In the genomic region with DNA sequence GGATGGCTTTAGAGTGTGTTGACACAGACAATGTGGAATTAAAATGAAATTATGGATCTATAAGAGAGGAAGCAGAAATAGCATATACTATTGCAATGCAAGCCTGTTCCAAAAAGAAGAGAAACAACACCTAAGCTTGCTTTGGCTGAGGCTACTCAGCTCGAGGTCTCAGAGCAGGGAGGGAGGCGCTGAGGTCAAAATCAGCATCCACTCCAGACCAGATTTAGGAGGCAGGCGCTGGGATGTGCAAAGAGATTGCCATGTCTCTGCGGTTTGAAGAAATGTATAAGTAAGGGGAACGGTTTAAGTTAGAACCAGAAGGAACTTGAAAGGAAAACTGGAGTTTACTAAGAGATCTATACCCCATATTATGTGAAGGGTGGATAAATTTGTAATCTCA, we compare ENCODE assay signal across 17 mouse cellular contexts. TPM values are rescaled to one million over a fixed set of nuclear protein-coding genes. Genes with fewer than 3 reads are reported as not detected.
A peak's percentile ranks its signal among the peaks of the same experiment; 100 is the strongest.
DNase-seq lines count a peak whose midpoint lies in the region; ATAC-seq and TF ChIP-seq lines count a peak whose summit lies in the region.
"Had no signal": no experiment of that assay in that cellular context is flagged by ENCODE, and none has a peak within 500 bp of the region (broad histone marks: within the 10 kb centered on the region; RNA-seq: fewer than 3 reads in every experiment).

No protein-coding gene starts in this region.

- TF ChIP-seq EP300 in lung, postnatal 0 days (IDR thresholded peaks at IDR 0.05): no peak

- no peaks in the 10 kb centered on the region for H3K27me3 ChIP-seq in heart, embryonic 10.5 days (ENCODE audit: insufficient read depth, poor library complexity, severe bottlenecking)
- no peaks in the 10 kb centered on the region for H3K27me3 ChIP-seq in kidney, embryonic 16.5 days (ENCODE audit: insufficient read depth, low read length)
- H3K27me3 ChIP-seq in lung, postnatal 0 days (replicated peaks; ENCODE audit: insufficient read depth, low read length): no peaks in the 10 kb centered on the region
- H3K27me3 ChIP-seq in stomach, embryonic 14.5 days (ENCODE audit: control insufficient read depth, insufficient read depth, low read length): no peaks in the 10 kb centered on the region
- H3K27me3 ChIP-seq: liver, embryonic 13.5 days; midbrain, embryonic 12.5 days had no signal

- no peak for DNase-seq in heart, embryonic 10.5 days (ENCODE audit: low spot score)
- no peak for DNase-seq in heart, postnatal 25 days (ENCODE audit: low spot score)
- no peak for DNase-seq in kidney, adult 18-20 months
- DNase-seq in lung, postnatal 0 days (ENCODE audit: low spot score): peak; percentile 3
- DNase-seq in lung, postnatal 4 days: no peak
- DNase-seq in right cerebral cortex, postnatal 14 days: no peak
- DNase-seq: adrenal gland, adult 8-10 months; cerebellum, adult 9-10 months; forebrain, postnatal 0 days; gastrocnemius, postnatal 25 days; liver, embryonic 13.5 days had no signal

- TF ChIP-seq CTCF in lung, postnatal 0 days (IDR thresholded peaks at IDR 0.05): no peak

- no peak overlapping the region; the same call in 1 of the 2 replicates for H3K27ac ChIP-seq in heart, embryonic 10.5 days
- 0 out of 2 replicates have a peak overlapping the region, but pooled peaks have one; percentile 7 for H3K27ac ChIP-seq in kidney, embryonic 16.5 days (ENCODE audit: low read length)
- peak overlapping the region; percentile 66; the same call in 1 of the 2 replicates for H3K27ac ChIP-seq in lung, postnatal 0 days (ENCODE audit: low read length)
- no peak overlapping the region for H3K27ac ChIP-seq in stomach, embryonic 14.5 days (ENCODE audit: low read length)
- H3K27ac ChIP-seq: hindbrain, postnatal 0 days; liver, embryonic 13.5 days; midbrain, embryonic 12.5 days had no signal

- ATAC-seq in kidney, embryonic 16.5 days (ENCODE audit: low FRiP score, low TSS enrichment): no peak
- no peak for ATAC-seq in lung, postnatal 0 days
- no peak for ATAC-seq in stomach, embryonic 14.5 days (ENCODE audit: insufficient number of reproducible peaks, insufficient read depth, low FRiP score, low read depth)
- ATAC-seq: forebrain, postnatal 0 days; hindbrain, postnatal 0 days had no signal

- peak overlapping the region; percentile 45 for H3K9ac ChIP-seq in kidney, embryonic 16.5 days (replicated peaks; ENCODE audit: low read length)
- peak overlapping the region; percentile 4; the same call in 1 of the 2 replicates for H3K9ac ChIP-seq in lung, postnatal 0 days (replicated peaks; ENCODE audit: low read depth)
- no peak overlapping the region for H3K9ac ChIP-seq in stomach, embryonic 14.5 days (replicated peaks; ENCODE audit: low read depth, low read length)
- H3K9ac ChIP-seq: forebrain, postnatal 0 days; liver, embryonic 13.5 days; midbrain, embryonic 12.5 days had no signal

- H3K4me1 ChIP-seq in heart, embryonic 10.5 days: peaks cover 22% of the 10 kb centered on the region
- no peaks in the 10 kb centered on the region for H3K4me1 ChIP-seq in kidney, embryonic 16.5 days (ENCODE audit: insufficient read depth, low read length)
- no peaks in the 10 kb centered on the region; the same call in 1 of the 2 replicates for H3K4me1 ChIP-seq in lung, postnatal 0 days (ENCODE audit: insufficient read depth, low read depth, low read length)
- no peaks in the 10 kb centered on the region for H3K4me1 ChIP-seq in stomach, embryonic 14.5 days (ENCODE audit: control insufficient read depth, insufficient read depth, low read length)
- H3K4me1 ChIP-seq: midbrain, embryonic 12.5 days had no signal

- peak overlapping the region; percentile 12; the same call in 1 of the 2 replicates for H3K4me3 ChIP-seq in heart, embryonic 10.5 days
- H3K4me3 ChIP-seq in kidney, embryonic 16.5 days (ENCODE audit: low read length): peak overlapping the region; percentile 33
- peak overlapping the region; percentile 25 for H3K4me3 ChIP-seq in lung, postnatal 0 days (ENCODE audit: low read depth, low read length)
- H3K4me3 ChIP-seq in stomach, embryonic 14.5 days (ENCODE audit: low read depth, low read length): peak overlapping the region; percentile 2; the same call in 1 of the 2 replicates
- H3K4me3 ChIP-seq: liver, embryonic 13.5 days; midbrain, embryonic 12.5 days had no signal

- no peaks in the 10 kb centered on the region for H3K36me3 ChIP-seq in heart, embryonic 10.5 days
- H3K36me3 ChIP-seq in kidney, embryonic 16.5 days (ENCODE audit: insufficient read depth, low read length): no peaks in the 10 kb centered on the region
- H3K36me3 ChIP-seq in lung, postnatal 0 days (ENCODE audit: insufficient read depth, low read length): no peaks in the 10 kb centered on the region
- no peaks in the 10 kb centered on the region for H3K36me3 ChIP-seq in stomach, embryonic 14.5 days (ENCODE audit: control insufficient read depth, insufficient read depth, low read length)
- H3K36me3 ChIP-seq: liver, embryonic 13.5 days; midbrain, embryonic 12.5 days had no signal

- 56% methylated on average over 5 of the region's 5 CpGs for WGBS in heart, embryonic 10.5 days
- 63% methylated on average over 5 of the region's 5 CpGs for WGBS in kidney, embryonic 16.5 days
- WGBS in lung, postnatal 0 days: 40% methylated on average over 5 of the region's 5 CpGs
- WGBS in stomach, embryonic 14.5 days: 65% methylated on average over 5 of the region's 5 CpGs

- H3K9me3 ChIP-seq in heart, embryonic 10.5 days: no peaks in the 10 kb centered on the region
- H3K9me3 ChIP-seq in kidney, embryonic 16.5 days (ENCODE audit: low read length): no peaks in the 10 kb centered on the region
- H3K9me3 ChIP-seq in lung, postnatal 0 days (ENCODE audit: low read length): no peaks in the 10 kb centered on the region
- no peaks in the 10 kb centered on the region for H3K9me3 ChIP-seq in stomach, embryonic 14.5 days (ENCODE audit: control insufficient read depth, low read depth, low read length)
- H3K9me3 ChIP-seq: liver, embryonic 13.5 days; midbrain, embryonic 12.5 days had no signal

- intact Hi-C loops in heart, postnatal 25 days (cut with DNase I): loop anchor here (5.0 to 10.0 kb wide), 2 partner anchors 42 to 80 kb away; a partner anchor contains a TSS

- no peak overlapping the region for H3K4me2 ChIP-seq in kidney, embryonic 16.5 days (replicated peaks; ENCODE audit: low read depth, low read length)
- H3K4me2 ChIP-seq in lung, postnatal 0 days (replicated peaks; ENCODE audit: low read depth, low read length): peak overlapping the region; percentile 39
- H3K4me2 ChIP-seq in stomach, embryonic 14.5 days (replicated peaks; ENCODE audit: low read depth, low read length): no peak overlapping the region
- H3K4me2 ChIP-seq: midbrain, embryonic 12.5 days had no signal

RNA-seq across cellular contexts. Expression of a gene that starts 0.9 kb away (rescaled TPM):
- 2.0 and 3.5 TPM in 2 replicates for polyA plus RNA-seq in heart, embryonic 10.5 days (2016; fragmentation: Nextera tagmentation; extraction: Ambion mirVana)
- 10 to 100 TPM; 13.3 to 19.5 TPM for total RNA-seq in heart, postnatal 25 days (2021)
- 10.5 and 11.1 TPM in 2 replicates for polyA plus RNA-seq in kidney, embryonic 16.5 days (2015; fragmentation: Nextera tagmentation; extraction: Ambion mirVana)
- 23.7 and 27.3 TPM in 2 replicates for polyA plus RNA-seq in lung, postnatal 0 days (2015; fragmentation: Nextera tagmentation; extraction: Ambion mirVana)
- 4.9 and 6.7 TPM in 2 replicates for polyA plus RNA-seq in stomach, embryonic 14.5 days (2014; fragmentation: Nextera tagmentation; extraction: Ambion mirVana)
- total RNA-seq: ES-E14 had no signal
- polyA plus RNA-seq: C2C12 had no signal

RNA-seq across cellular contexts. Expression of a gene that starts 43.2 kb away (rescaled TPM):
- 6.8 and 13.2 TPM in 2 replicates for polyA plus RNA-seq in heart, embryonic 10.5 days (2016; fragmentation: Nextera tagmentation; extraction: Ambion mirVana)
- 10 to 100 TPM; 63.2 to 70.1 TPM for total RNA-seq in heart, postnatal 25 days (2021)
- polyA plus RNA-seq in kidney, embryonic 16.5 days (2015; fragmentation: Nextera tagmentation; extraction: Ambion mirVana): 5.2 and 5.3 TPM in 2 replicates
- 6.2 and 8.0 TPM in 2 replicates for polyA plus RNA-seq in lung, postnatal 0 days (2015; fragmentation: Nextera tagmentation; extraction: Ambion mirVana)
- polyA plus RNA-seq in stomach, embryonic 14.5 days (2014; fragmentation: Nextera tagmentation; extraction: Ambion mirVana): 19.2 and 19.9 TPM in 2 replicates

RNA-seq across cellular contexts. Expression of a gene that starts 44.6 kb away (rescaled TPM):
- not detected in 2 replicates for polyA plus RNA-seq in heart, embryonic 10.5 days (2016; fragmentation: Nextera tagmentation; extraction: Ambion mirVana)
- not detected for total RNA-seq in heart, postnatal 25 days (2021)
- 1.9 and 3.9 TPM in 2 replicates for polyA plus RNA-seq in kidney, embryonic 16.5 days (2015; fragmentation: Nextera tagmentation; extraction: Ambion mirVana)
- 0.18 and 0.27 TPM in 2 replicates for polyA plus RNA-seq in lung, postnatal 0 days (2015; fragmentation: Nextera tagmentation; extraction: Ambion mirVana)
- 19.8 and 24.4 TPM in 2 replicates for polyA plus RNA-seq in stomach, embryonic 14.5 days (2014; fragmentation: Nextera tagmentation; extraction: Ambion mirVana)
- total RNA-seq: ES-E14; gastrocnemius, postnatal 25 days had no signal
- polyA plus RNA-seq: C2C12 had no signal

Comparison
In these comparisons a context has a peak if more than half of its experiments do, and no peak if none do; other contexts are left out.
1. H3K27ac ChIP-seq: peak in kidney, embryonic 16.5 days (single experiment) and lung, postnatal 0 days (single experiment); none in heart, embryonic 10.5 days (single experiment) and stomach, embryonic 14.5 days (single experiment).
2. Peak in every context shown above with its lines, with median percentiles within 50 percentile points of each other: H3K4me3 ChIP-seq.